Mouse (Mus musculus) gastrocnemius, adult 2 months (tissue): ENCODE measurements around the gene Ccdc13. TPM values are rescaled to one million over a fixed set of nuclear protein-coding genes. Genes with fewer than 3 reads are reported as not detected.
A peak's percentile ranks its signal among the peaks of the same experiment; 100 is the strongest.

ENCODE experiments used
- DNase-seq: peaks from one replicate; pipeline ENCODE4 v3.0.0; 2022
- H3K27ac ChIP-seq: fragments of 200-600 bp; 2 replicates; pipeline ENCODE4 v1.8.1; 2022; ENCODE audit warnings: mild to moderate bottlenecking
- H3K4me3 ChIP-seq: fragments of 200-600 bp; 2 replicates; pipeline ENCODE4 v1.8.1; 2022; ENCODE audit warnings: mild to moderate bottlenecking, moderate library complexity
- CTCF ChIP-seq: fragments of 200-600 bp; IDR thresholded peaks from 2 replicates; pipeline ENCODE4 v1.8.1; 2022; ENCODE audit warnings: antibody characterized with exemption, mild to moderate bottlenecking, moderate library complexity
- intact Hi-C: fragments of 180-260 bp; cut with DNase I; formaldehyde crosslinking; loops from one replicate; pipeline ENCODE4 v1.15.1; 2025
- total RNA-seq, 2 experiments: library from RNA; stranded (reverse); gene quantifications; 2 replicates each; pipeline ENCODE4 v1.2.3; 2021

Gene Ccdc13
- total RNA-seq, 2 experiments from 2014 or later = 0.23 TPM; not detected in 1

- peak overlapping the region; percentile 49; the same call in 1 of the 2 replicates for H3K27ac ChIP-seq
- intact Hi-C loops = no loop called here
- TF ChIP-seq CTCF = no peak
- H3K4me3 ChIP-seq = no peak overlapping the region
- no peak for DNase-seq
Measured at GRCm38 (mm10) chr9:121785261-121785660, 54.0 kb downstream of the Ccdc13 start.

DNA sequence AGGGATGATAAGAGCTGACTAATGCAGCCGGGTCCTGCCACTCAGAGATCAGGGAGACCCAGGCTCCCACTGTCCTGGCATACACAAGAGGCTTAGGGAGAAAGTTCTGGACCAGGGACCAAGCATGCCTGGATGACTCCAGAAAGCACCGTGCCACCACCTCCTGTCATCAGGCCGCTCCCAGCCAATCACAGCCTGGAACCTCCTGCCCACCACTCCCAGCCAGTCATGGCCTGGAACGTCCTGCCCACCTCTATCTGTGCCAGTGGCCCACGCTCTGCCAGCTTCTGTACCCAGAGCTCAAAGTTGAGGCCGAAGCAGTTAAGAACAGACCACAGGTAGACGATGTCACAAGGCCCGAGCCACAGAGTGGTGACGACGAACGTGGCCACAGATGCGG is 54.5 kb downstream of the Ccdc13 start:
- peak; percentile 67 for DNase-seq
- Histone ChIP-seq H3K27ac (peak overlapping the region; percentile 49; the same call in 1 of the 2 replicates), H3K4me3 (no peak overlapping the region)
- intact Hi-C loops = no loop called here
- TF ChIP-seq CTCF = no peak

DNA sequence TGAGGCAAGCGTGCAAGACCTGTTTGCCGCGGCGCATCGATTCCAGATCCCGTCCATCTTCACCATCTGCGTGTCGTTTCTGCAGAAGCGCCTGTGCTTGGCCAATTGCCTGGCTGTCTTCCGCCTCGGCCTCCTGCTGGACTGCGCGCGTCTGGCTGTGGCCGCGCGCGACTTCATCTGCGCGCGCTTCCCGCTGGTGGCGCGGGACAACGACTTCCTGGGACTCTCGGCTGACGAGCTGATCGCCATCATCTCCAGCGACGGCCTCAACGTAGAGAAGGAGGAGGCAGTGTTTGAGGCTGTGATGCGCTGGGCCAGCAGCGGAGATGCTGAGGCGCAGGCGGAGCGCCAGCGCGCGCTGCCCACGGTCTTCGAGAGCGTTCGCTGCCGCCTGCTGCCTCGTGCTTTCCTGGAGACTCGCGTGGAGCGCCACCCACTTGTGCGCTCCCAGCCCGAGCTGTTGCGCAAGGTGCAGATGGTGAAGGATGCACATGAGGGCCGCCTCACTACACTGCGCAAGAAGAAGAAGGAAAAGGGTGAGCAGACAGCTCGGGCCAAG is 61.1 kb downstream of the Ccdc13 start:
- DNase-seq = peak; percentile 83
- intact Hi-C loops = no loop called here
- peak overlapping the region; percentile 70 for H3K4me3 ChIP-seq
- TF ChIP-seq CTCF = peak; percentile 35
- H3K27ac ChIP-seq = peak overlapping the region; percentile 96

DNA sequence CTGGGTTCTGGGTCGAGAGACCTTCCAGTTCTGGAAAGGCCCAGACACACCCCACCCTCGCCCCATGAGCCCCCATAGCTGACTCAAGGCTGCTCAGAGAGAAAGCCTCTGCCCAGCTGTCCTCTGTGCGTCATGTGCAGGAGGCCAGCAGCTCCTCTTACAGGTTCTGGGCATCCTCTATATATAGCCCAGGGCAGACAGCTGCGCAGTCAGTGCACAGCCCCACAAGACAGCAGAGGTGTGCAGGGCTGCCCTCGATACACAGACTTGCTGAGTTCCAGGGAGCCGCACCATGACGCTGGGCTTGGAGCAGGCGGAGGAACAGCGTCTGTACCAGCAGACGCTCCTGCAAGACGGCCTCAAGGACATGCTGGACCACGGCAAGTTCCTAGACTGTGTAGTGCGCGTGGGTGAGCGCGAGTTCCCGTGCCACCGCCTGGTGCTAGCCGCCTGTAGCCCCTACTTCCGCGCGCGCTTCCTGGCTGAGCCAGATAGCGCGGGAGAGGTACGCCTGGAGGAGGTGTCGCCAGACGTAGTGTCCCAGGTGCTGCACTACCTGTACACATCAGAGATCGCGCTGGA is 61.7 kb downstream of the Ccdc13 start, which contains the start of gene Klhl40:
Klhl40 (plus strand) TSS at position 124 of the 582 bp plus-strand sequence.
- H3K27ac ChIP-seq = peak within 1 kb of the TSS; percentile 96
- intact Hi-C loops = loop anchor here (1.0 kb wide), 1 partner anchor 14 kb away; no protein-coding TSS in a partner anchor
- DNase-seq = peak; percentile 89
- H3K4me3 ChIP-seq = peak within 1 kb of the TSS; percentile 70
- TF ChIP-seq CTCF = no peak

GRCm38 (mm10) chr9:121776511-121776910 is 62.8 kb downstream of the Ccdc13 start:
- peak overlapping the region; percentile 70; the same call in 1 of the 2 replicates for H3K4me3 ChIP-seq
- H3K27ac ChIP-seq = peak overlapping the region; percentile 96
- no peak for TF ChIP-seq CTCF
- peak; percentile 68 for DNase-seq
- intact Hi-C loops = no loop called here

DNA sequence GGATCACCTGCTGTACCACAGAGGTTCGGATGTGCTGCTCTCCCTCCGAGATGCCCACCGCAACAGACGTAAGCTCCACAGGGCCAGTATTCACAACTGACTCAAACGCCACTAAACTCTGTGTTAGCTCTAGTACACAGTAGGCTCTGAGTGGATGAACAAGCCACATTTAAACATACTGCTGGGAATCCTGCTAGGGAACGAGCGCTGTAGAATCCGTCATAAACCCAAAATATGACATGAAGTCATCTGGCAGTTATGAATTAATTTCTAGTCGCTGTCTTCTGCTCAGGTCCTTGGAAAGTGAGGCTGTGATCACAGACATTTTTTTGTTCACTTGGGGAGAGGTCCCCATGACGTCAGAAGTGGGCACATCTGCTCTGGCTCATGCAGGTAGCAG is 63.3 kb downstream of the Ccdc13 start:
- H3K27ac ChIP-seq = peak overlapping the region; percentile 96
- peak overlapping the region; percentile 70; the same call in 1 of the 2 replicates for H3K4me3 ChIP-seq
- no peak for DNase-seq
- intact Hi-C loops = no loop called here
- no peak for TF ChIP-seq CTCF

DNA sequence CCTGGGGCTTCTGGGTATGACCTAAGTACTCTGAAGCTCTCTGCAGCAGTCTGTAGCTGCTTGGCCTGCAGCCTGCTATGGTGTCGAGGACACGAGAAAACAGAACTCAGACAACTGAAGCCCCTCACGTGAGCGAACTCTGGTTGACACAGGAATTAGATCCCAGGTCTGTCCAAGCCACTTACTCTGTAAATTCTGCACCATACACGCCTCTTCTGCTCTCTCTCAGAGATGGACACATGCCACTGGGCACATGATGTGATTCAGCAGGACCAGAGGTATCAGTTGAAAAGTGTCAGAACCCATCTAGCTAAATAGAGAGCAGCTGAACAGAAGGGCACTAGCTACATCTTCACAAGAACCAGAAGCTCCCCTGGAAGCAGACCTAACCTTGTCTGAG is 66.8 kb downstream of the Ccdc13 start:
- no peak for DNase-seq
- H3K27ac ChIP-seq = peak overlapping the region; percentile 57
- no peak overlapping the region for H3K4me3 ChIP-seq
- TF ChIP-seq CTCF = no peak
- intact Hi-C loops = no loop called here

GRCm38 (mm10) chr9:121765166-121765855 is 74.0 kb downstream of the Ccdc13 start:
- intact Hi-C loops = no loop called here
- DNase-seq = peak; percentile 41
- no peak for TF ChIP-seq CTCF
- no peak overlapping the region for H3K4me3 ChIP-seq
- H3K27ac ChIP-seq = no peak overlapping the region

GRCm38 (mm10) chr9:121763716-121764115 is 75.5 kb downstream of the Ccdc13 start:
- H3K4me3 ChIP-seq = peak overlapping the region; percentile 37
- intact Hi-C loops = no loop called here
- DNase-seq = peak; percentile 78
- no peak for TF ChIP-seq CTCF
- peak overlapping the region; percentile 98 for H3K27ac ChIP-seq

- H3K4me3 ChIP-seq = no peak overlapping the region; the same call in 1 of the 2 replicates
- no peak for TF ChIP-seq CTCF
- H3K27ac ChIP-seq = peak overlapping the region; percentile 98
- intact Hi-C loops = no loop called here
- DNase-seq = peak; percentile 78
Measured at GRCm38 (mm10) chr9:121762761-121763160, 76.5 kb downstream of the Ccdc13 start.

GRCm38 (mm10) chr9:121762248-121762647 is 77.0 kb downstream of the Ccdc13 start:
- no peak overlapping the region for H3K4me3 ChIP-seq
- TF ChIP-seq CTCF = no peak
- H3K27ac ChIP-seq = peak overlapping the region; percentile 98
- DNase-seq = peak; percentile 83
- intact Hi-C loops = no loop called here

DNA sequence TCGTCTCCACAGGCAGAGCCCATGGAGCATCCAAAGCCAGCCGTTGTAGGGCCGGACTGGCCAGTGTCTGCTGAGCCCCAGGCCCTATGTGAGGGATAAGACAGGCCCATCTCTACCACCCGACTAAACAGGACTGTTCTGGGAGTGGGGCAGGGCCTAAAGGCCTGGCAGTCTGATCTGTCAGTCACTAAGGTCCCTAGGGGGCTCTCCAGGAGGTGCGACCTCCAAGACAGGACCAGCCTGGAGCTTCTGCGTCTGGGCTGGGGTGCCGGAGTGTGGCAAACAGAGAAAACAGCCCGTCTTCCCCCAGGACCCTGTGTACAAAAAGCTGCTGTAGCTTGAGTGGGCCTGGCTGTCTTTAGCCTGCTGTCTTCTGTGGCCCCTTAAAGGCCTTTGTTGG is 77.5 kb downstream of the Ccdc13 start:
- peak; percentile 29 for DNase-seq
- H3K27ac ChIP-seq = peak overlapping the region; percentile 98
- TF ChIP-seq CTCF = no peak
- H3K4me3 ChIP-seq = peak overlapping the region; percentile 97
- intact Hi-C loops = no loop called here

GRCm38 (mm10) chr9:121761091-121761665 is 78.1 kb downstream of the Ccdc13 start:
- peak overlapping the region; percentile 97 for H3K4me3 ChIP-seq
- intact Hi-C loops = no loop called here
- TF ChIP-seq CTCF = no peak

More at GRCm38 (mm10) chr9:121761091-121761665, 78.1 kb downstream of the Ccdc13 start:
- DNase-seq = peak; percentile 59
- peak overlapping the region; percentile 98 for H3K27ac ChIP-seq
